Mouse (Mus musculus): ENCODE data around the gene Wscd2.
"Not testable (repeated sequence)": the region's sequence is repeated elsewhere in the genome, so short reads cannot be mapped to it uniquely, and the experiment has no call there.

Gene Wscd2

DNA sequence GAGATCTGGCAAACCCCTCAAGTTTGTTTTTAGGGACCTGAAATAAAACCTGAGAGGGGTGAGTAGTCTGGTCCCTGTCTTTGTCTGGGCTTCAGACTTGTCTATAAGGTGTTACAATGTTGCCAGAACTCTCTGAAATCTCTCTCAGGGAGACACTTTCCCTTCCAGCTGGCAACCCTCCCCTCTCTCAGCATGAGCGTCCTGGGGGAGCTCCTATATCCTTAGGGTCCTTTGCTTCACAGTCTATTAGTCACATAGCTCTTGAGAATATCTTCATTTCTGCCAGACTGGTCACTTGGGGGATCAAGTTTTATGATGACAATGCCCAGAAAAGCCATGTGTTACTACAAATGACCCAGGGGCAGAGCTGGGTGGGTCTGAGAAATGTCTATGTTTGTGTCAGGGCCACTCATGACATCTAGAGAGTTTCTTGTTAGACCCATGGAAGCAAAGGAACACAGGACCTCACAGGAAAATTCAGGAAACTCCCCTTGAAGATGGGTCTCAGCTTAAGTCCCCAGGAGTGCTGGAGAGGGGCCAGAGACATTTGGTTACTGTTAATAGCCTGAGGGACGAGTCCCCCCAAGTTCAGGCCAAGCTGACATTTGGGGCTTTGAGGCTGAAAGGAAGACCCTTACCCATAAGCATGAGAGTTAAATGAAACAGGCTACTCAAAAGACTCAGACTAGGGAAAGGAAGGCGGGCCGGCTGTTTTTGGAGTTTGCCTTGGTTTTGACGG is 93.5 kb downstream of the Wscd2 start:
- no peak for DNase-seq (ENCODE audit: low read depth, low spot score)

- DNase-seq (ENCODE audit: low read depth, low spot score), result no peak
These were observed 94.3 kb downstream of the Wscd2 start for GRCm38 (mm10) chr5:113584439-113584838.

DNA sequence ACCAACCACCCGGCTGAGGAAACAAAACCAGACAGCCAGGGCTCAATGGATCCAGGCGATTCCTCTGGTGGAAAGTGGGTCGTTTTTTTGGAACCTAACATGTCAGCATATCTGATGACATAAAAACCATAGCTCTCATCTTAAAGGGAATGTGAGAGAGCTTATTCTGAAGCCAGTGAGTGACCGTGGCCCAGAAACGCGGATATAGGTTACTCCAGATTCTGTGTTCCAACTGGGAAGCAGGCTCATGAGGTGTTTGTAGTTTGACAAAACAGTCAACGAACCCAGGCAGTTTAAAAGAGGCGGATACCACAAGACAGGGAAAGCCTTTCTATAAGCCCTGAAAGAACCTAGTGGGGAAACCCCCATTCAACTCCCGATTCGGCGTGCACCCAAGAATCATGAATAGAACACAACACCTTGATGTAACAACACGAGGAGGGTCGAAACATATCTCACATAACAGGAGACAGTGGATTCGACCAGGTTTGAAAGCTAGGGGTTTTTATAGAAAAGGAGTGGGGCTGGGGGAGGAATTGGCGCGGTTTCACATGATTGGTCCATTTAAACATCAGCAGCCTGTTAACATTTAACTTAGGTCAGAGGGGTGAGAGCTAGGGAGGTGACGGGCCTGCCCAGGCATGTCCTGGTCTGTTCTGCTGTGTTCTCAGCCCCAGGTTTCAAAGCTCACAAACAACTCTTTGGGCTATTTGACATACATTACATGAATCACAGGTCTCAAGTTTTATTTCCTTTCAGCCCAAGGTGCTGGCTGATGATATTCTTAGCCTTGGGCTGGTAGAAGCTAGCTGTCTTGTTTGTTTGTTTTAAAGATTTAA is 95.7 kb downstream of the Wscd2 start:
- DNase-seq (ENCODE audit: low read depth, low spot score), result not testable (repeated sequence)

GRCm38 (mm10) chr5:113586458-113586849 is 96.3 kb downstream of the Wscd2 start:
- DNase-seq (ENCODE audit: low read depth, low spot score), result not testable (repeated sequence)

GRCm38 (mm10) chr5:113590010-113590640 is 100.0 kb downstream of the Wscd2 start:
- no peak for DNase-seq (ENCODE audit: low read depth, low spot score)

- DNase-seq (ENCODE audit: low read depth, low spot score), result no peak
These were observed 101.0 kb downstream of the Wscd2 start for GRCm38 (mm10) chr5:113591166-113591565.

DNA sequence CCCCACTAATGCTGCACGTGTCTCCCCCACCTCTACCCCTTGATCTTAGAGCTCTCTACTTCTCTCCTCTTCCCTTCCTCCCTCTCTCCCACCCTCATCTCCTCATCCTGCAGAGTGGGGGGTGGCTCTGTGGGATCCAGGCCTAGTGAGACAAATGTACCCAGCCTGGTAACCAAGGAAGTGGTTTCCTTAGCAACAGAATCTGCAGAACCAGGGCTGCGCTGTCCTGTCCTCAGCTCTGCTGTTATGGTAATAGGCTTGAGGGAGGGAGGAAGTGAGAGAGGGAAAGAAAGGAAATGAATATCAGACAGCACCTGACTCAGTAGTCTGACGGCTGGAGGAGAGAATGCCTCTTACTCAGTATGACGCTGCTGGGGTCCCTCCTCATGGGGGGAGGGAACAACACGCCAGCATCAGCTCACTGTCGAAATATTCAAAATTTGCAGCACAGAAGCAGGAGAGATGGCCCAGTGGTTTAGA is 101.7 kb downstream of the Wscd2 start:
- no peak for DNase-seq (ENCODE audit: low read depth, low spot score)

- no peak for DNase-seq (ENCODE audit: low read depth, low spot score)
These were observed 104.0 kb downstream of the Wscd2 start for GRCm38 (mm10) chr5:113593911-113594705.

GRCm38 (mm10) chr5:113596252-113596651 is 106.1 kb downstream of the Wscd2 start:
- DNase-seq (ENCODE audit: low read depth, low spot score), result no peak

- no peak for DNase-seq (ENCODE audit: low read depth, low spot score)
These were observed 106.7 kb downstream of the Wscd2 start for GRCm38 (mm10) chr5:113596780-113597353.

- no peak for DNase-seq (ENCODE audit: low read depth, low spot score)
These were observed 110.0 kb downstream of the Wscd2 start for GRCm38 (mm10) chr5:113600181-113600580.

DNA sequence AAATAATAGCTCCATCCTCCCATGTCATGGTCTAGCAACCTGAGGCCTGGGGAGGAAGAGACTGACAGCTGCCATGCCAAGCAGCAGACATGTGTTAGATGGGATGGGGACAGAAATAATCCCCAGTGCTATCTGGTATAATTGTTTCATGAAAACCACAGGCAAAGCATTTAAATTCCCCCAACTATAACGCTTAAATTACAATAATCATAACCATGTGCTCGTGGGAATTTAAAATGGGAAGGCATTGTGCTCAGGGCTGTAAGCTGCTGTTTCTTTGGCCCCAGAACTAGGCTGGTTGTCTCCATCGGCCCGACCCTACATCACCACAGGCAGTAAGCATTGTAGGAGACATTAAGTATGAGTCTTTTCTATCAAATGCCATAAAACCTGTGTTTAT is 110.7 kb downstream of the Wscd2 start:
- DNase-seq (ENCODE audit: low read depth, low spot score), result no peak

GRCm38 (mm10) chr5:113603471-113603870 is 113.3 kb downstream of the Wscd2 start:
- no peak for DNase-seq (ENCODE audit: low read depth, low spot score)

GRCm38 (mm10) chr5:113604758-113605157 is 114.6 kb downstream of the Wscd2 start:
- DNase-seq (ENCODE audit: low read depth, low spot score), result no peak

- no peak for DNase-seq (ENCODE audit: low read depth, low spot score)
These were observed 116.0 kb downstream of the Wscd2 start for GRCm38 (mm10) chr5:113606121-113606520.

DNA sequence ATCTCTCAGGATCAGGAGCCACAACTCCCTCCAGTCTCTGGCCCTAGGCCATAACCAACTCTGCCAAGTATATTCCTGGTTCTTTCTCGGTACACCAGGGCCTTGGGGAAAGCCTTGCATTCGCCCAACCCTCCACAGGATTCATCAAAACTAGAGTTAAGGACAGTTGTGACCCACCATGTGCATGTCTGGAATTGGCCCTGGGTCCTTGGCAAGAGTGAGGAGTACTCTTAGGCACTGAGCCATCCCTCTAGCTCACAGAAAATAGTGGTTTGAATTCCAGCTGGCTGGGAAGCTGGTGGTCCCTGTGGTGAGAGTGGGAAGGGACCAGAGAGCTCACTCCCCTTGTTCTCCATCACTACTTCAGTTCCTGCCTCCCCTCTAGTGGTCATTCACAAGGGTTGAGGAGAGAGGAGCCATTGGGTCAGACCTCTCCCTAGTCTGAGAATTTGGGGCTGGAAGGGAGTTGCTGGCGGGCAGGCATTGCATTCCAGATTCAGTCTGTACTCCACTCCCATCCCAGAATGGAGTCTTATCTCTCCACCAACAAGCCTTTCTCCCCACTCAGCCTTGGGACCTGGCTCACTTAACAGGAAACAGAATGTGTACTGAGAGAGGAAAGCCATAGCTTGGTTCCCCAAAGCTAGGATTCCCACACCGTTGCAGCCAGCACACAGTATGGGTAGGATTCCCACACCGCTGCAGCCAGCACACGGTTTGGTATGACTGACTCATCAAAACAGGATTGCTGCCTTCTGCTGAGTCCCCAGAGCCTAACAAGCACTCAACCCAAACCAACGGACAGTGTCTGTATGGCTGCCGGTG is 117.0 kb downstream of the Wscd2 start:
- DNase-seq (ENCODE audit: low read depth, low spot score), result no peak

GRCm38 (mm10) chr5:113607941-113608431 is 117.9 kb downstream of the Wscd2 start:
- no peak for DNase-seq (ENCODE audit: low read depth, low spot score)

- DNase-seq (ENCODE audit: low read depth, low spot score), result no peak
These were observed 118.4 kb downstream of the Wscd2 start for GRCm38 (mm10) chr5:113608511-113608910.

GRCm38 (mm10) chr5:113609891-113610290 is 119.8 kb downstream of the Wscd2 start:
- DNase-seq (ENCODE audit: low read depth, low spot score), result no peak

GRCm38 (mm10) chr5:113610490-113610889 is 120.4 kb downstream of the Wscd2 start:
- DNase-seq (ENCODE audit: low read depth, low spot score), result no peak
